Mouse (Mus musculus) bone marrow, adult 2 months (tissue): ENCODE results near the gene Olfr885.

Experiments
- CTCF ChIP-seq: fragments of 200-500 bp; IDR thresholded peaks from 2 replicates; pipeline ENCODE4 v1.5.1; 2011; ENCODE audit warnings: low read length, control low read depth; ENCODE audit not compliant: control insufficient read depth, insufficient read depth
- POLR2A ChIP-seq: fragments of 200-500 bp; IDR thresholded peaks from 2 replicates; pipeline ENCODE4 v1.6.1; 2011; ENCODE audit warnings: low read depth, mild to moderate bottlenecking, control low read depth, low read length, borderline replicate concordance; ENCODE audit not compliant: control insufficient read depth

DNA sequence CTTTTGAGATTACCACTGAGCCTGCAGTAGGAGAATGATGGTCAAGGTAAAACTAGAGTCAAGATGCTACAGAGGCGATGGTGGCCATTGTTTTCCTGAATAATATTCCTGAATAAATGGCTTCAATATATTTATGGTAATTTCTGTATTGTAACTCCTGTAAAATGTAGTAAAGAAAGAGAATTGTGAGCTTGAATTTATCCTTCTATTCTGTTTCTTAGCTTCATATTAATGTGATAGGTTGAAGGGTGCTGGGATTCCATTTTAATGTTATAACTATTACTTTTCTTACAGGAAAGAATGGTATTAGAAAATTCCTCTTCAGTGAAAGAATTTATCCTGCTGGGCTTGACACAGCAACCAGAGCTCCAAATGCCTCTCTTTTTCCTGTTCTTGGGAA, 35.6 kb upstream of the Olfr885 start, which contains the start of gene Olfr883:
- TF ChIP-seq POLR2A (no peak), CTCF (no peak)
